Mouse (Mus musculus) cerebellum, postnatal 10 days (tissue): Measurements from ENCODE around the gene Ercc6.
A peak's percentile ranks its signal among the peaks of the same experiment; 100 is the strongest.

ENCODE experiments used
- DNase-seq, 2 experiments: peaks; one replicate each; pipeline ENCODE4 v3.0.0; 2021; ENCODE audit warnings: mixed read lengths in 2 of 2

Ercc6 gene

DNA sequence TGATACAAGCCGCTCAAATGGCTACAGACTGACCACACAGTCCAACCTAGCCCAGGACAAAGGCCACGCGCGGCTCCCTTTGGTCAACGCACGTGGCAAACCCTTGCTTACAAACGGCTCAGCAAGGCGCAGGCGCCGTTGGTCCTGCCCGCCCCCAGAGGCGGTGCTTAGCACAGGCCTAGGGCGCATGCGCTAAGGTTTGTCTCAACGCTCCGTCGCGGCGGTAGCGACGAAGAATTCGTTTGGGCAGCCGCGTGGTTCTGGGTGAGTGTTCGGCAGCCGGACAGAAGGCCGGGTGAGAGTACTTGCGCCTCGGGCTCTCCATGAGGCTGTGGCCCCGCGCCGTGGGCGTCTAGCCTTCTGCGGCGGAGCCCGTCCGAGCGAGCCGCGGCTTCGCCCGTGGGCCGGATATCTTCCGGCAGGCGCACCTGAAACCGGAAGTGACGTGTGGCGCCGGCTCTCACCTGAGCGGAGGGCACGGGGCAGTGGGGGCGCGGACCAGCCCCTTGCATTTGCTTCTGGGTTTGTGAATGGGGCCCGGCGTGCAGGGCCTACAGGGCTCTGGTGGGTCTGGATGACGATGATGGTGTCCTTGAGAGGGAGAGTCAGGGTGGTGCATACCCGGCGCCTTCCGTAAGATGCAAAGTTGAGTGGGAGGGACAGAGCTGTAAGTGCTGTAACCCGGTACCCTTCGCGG is at the start of gene Ercc6:
Gene Ercc6 (plus strand): TSS at position 186 of the 697 bp plus-strand sequence.
- DNase-seq: peak; percentile 98

DNA sequence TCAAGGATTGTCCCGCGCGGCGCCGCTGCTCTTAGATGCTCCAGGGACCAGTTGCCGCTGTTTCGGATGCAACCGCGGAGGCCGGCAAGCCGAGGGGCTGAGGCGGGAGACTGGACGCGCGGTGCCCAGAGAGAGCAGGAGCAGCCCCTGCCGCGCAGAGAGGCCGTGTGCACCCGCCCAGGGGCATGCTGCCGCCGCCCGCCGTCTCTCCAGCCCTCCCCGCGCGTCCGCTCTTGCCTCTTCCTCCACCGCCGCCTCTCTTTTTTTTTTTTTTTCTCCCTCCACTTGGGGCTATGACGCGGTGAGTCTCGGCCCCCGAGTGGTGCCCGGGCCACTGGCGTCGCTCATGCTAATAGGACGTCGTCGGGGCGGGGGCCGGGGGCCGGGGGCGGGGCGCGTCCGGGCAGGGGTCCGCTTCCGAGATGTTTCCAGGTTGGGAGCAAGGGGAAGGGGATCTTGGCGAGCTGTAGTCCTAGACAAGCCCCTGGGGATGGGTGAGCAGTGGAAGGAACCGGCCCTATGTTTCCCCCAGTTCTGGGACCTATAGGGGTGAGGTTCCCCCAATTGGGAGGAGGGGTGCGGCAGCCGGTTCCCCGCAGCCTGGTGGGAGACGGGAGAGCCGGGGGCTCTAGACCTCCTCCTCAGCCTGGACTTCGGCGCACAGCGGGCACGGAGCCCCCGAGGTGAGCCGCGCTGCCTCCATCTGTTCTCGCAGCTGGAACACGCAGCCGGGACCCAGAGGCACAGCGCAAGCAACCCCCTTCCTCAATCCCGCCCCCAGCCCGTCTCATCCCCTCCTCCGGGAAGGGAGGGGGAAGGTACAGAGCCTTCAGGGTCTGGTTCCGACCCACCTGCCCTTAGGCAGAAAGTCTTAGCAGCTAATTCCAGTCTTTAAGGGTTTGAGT is 48.5 kb upstream of the Ercc6 start, which contains the start of gene Slc18a3:
Gene Slc18a3 (minus strand): TSS at position 250 of the 905 bp plus-strand sequence.
- DNase-seq: peak; percentile 40 to 45

DNA sequence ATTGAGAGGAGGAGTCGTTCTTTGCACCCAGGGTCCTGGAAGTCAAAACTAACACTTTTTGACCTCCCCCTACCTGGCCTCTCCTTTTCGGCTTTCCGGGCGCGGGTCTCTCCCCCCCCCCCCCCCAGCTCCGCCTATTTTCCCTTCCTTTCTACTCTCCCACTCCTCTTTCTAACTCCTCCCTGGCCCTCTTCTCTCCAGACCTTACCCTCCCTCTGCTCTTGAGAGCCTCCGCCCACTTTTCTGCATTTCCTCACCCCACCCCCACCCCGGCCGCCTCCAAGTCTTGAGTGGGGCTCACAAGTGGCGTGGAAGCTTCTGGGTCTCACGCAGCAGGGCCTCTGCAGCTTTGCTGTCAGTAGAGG is 47.8 kb upstream of the Ercc6 start:
- no peak for DNase-seq

DNA sequence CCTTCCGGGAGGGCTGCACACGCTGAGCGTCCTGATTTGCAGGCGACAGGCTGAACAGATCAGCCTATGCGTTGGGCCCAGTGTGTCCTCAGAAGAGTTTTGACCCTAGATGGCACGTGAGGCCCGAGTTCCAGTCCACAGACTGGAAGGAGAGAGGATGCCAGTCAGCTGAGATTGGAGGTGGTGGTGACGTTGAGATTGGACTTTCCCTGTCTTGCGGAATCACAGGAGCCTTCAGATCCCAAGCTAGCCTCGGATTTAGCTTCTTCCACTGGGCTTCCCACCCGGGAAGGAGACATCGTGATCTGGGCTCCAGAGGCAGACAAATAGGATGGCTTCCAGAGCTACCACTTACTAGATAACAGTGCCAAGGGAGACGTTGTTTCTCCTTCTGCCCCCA is 47.4 kb upstream of the Ercc6 start, which contains the start of gene Chat:
Gene Chat (minus strand): TSS at position 101 of the 400 bp plus-strand sequence.
- DNase-seq: no peak

DNA sequence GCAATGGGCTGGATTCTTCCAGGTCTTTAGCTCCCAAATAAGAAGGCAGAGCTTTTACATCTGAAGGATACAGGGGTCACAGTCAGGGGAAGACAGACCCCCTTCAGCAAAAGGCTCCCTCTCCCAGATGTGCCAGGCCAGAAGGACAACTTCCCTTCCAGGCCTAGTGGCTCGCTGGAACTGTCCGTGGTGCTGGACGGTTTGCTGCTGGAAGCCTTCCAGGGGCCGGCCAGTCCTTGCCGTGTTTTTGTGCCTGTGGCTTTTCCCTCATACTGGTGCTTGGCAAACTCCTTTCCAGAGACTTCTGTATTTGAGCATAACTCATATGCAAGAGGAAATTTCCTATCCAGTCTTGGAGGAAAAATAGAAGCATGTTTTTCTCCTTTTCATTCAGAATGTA is 45.7 kb upstream of the Ercc6 start:
- peak; percentile 58 to 65 for DNase-seq

DNA sequence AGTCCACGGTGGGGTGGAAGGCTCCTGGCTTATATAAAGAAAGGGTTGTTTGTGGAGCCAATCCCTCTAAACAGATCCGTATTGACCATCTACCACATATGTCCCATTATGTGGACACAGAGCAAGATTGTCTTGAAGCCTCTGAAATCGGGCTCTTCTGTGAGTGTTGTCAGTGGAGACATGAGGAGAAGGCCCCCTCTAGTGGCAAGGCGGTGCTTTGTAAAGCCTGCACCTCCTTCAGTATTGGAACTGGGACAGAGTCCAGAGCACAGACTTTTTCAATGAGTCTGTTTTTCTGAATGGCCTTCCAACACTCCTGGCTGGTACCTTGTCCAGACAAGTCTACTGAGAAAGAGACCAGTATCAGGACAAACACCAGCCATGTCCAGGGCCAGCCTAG is 40.3 kb upstream of the Ercc6 start:
- peak; percentile 92 to 94 for DNase-seq

DNA sequence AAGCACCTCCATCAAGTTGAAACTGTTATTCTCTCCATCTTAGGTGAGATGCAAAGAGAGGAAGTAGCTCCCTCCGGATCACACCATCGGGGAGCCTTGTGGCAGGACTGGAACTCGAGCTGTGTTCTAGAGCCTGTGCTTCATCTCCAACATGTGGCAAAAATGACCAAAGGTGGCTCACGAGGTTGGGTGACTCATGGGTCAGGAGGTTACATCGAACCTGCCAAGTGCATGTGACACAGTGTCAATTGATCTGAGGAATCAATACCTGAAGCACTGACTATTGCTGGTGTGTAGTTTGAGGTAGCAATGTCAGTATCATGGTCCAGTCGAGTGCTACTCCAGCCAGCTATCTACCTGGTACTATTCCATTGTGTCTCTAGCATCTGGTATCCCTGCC is 36.8 kb upstream of the Ercc6 start:
- peak in 1 of 2 experiments; percentile 7 for DNase-seq

DNA sequence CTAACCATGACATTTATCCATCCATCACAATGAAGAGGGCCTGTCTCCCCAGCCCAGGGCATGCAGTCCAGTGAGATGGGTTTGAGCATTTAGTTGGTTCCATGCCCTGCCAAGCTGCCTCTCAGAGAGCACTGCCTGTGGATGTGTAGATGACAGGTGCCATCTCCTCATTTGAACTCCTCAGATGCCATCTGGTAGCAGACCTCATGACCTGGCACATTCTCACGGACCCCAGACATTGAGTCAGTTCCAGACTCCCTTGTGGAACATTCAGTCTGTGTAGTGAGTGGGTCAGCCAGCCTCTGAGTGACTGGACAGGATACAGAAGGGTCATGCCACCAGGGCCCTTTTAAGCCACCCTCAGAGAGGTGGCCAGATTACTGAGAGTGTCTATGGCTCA is 35.7 kb upstream of the Ercc6 start:
- peak; percentile 87 to 88 for DNase-seq

DNA sequence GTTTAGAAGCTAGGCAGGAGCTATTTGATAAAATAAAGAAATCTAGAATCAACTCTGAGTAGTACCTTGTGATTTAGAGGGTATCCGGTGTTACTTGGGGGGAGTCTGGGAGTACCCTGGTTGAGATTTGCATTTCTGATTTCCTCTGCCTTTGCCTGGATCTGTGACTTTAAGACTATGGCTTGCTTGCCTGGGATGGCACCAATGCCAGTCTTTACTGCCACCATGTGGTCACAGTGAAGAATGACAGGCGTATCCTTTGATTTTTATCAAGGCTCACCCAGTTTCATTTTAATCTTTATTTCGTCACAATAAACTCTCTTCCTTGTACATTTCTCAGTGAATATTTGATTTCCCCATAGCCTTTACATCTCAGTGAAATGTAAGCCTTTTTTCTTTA is 31.3 kb upstream of the Ercc6 start:
- DNase-seq: peak; percentile 51 to 73

DNA sequence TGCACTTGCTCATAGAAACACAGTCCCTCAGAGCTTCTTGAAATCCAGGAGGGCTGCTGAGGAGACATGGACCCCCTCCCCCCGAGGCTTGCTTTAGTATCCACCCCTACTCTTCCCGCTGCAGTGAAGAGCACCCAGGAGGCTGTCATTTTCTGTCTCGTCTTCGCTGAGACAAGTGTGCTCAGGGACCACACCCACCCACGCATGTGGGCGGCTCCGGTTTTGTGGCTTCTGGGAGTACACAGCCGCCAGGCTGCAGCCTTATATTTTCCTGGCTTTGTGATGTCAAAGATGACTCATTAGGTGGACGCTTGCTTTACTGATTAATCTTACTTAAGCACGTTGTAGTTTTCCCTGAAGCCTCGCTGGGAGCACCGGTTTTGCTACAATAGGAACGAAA is 20.8 kb upstream of the Ercc6 start:
- no peak for DNase-seq

DNA sequence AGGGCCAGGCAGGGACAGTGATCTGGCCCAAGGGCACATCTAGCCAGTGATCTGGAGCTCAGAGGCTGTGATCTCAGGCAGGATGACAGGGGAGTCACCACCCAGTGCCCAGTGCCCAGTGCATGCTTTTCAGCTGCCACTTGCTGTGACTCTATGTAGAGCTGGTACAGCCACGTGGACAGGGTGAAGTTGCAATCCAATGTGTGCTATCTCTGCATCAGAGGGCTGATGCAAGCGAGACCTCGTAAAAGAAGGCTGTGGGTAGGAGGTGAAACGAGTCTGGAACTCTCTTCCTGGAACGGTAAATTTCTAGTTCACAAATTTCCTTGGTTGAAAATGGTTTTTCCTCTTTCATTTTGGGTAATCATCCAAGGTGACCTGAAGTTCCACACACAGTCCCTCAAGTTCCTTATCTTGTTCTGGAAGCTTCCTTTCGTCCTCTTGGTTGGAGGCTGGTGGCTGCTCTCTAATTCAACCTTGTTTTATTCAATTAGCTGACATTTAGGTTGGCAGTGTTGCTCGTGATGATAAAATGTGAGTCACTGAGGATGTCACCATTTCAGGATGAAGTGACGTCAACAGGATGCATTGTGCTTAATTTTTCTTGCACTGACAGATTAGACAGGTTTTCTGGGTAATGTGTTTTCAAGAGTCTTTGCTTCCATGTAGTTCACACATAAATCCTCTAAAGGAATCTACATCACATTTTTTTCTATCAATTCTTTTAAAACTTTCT is 17.0 kb upstream of the Ercc6 start:
- no peak for DNase-seq

DNA sequence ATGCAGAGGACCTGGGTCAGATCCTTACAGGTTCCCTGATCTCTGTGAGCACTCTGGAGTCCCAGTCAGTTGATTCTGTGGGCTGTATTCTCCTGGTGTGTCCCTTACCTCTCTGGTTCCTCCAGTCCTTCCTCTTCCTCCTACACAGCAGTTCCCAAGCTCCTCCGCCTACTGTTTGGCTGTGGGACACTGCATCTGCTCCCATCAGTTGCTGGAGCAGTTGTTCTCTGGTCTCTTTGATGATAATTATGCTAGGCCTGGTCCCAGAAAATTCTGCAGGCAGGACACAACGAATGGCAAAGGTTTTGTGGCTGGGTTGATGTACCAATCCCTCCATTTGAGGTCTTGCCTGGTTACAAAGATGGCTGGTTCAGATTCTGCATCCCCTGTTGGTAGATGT is 12.0 kb upstream of the Ercc6 start:
- no peak for DNase-seq

DNA sequence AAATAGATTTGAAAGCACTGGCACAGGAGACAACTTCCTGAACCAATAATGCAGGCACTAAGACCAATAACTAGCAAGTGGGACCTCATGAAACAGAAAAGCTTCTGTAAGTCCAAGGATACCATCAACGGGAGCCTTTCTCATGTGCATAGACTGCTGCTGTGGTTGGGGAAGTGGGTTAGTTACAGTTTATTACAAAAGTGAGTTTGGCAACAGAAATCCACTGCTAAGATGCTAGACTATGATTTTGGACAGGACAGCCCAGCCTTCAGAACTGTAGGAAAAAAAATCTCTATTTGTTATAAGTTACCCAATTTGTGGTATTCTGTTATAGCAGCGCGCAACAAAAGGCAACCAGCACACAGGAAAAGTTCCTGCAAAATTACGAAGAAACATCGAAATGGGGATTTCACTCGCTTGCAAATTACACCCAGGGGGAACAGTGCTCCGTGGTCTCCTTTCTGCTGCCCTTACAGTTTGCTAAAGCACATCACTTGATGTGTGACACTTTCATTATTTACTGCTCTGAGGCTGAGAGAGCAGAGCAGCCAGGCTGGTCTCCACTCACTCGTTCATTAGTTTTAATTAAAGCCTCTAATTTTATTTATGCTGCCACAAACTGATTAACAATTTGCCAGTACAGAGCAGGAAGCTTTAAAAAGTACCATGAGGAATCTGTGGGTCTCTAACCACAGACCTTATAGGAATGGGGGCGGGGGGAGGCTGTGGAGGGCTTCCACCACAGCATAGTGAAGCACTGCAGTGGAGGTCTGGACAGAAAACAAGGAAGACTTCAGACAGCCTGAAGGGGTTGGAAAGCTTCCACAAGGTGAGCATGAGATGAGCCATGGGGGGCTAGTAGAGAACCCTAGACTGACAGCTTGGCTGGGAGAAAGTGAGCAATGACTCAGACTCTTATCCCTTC is 10.3 kb upstream of the Ercc6 start:
- DNase-seq: no peak

DNA sequence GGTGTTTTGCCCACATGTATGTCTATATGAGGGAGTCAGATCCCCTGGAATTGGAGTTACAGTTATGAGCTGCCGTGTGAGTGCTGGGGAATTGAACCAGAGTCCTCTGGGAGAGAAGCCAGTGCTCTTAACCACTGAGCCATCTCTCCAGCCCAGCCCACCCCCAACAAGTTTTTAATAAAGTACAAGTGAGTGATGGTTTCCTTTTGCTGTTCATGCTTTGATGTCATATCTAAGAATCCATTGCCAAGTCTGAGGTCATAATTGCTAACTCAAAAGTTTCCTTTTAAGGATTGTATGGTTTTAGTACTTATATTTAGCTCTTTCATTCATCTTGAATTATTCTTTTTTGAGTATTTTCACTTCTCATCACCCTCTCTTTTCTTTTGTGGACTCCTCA is 9.4 kb upstream of the Ercc6 start:
- no peak for DNase-seq

DNA sequence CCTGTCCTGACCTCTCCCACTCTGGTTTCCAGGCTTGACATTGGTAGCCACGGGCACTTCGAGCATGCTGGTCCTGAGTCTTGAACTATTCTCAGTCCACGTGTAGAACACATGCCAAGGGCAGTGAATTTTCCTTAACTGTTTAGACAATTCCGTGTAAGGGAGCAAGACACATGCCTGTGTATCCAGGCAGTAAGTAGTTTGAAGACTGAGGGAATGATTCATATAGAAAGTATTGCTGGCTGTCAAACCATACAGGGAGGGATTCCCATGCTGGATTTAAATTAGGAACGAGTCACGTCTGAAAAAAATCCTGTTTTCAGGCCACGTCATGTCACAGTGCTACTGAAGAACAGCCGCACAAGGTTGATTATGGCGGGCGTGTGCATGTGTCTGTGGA is 7.0 kb upstream of the Ercc6 start:
- no peak for DNase-seq

DNA sequence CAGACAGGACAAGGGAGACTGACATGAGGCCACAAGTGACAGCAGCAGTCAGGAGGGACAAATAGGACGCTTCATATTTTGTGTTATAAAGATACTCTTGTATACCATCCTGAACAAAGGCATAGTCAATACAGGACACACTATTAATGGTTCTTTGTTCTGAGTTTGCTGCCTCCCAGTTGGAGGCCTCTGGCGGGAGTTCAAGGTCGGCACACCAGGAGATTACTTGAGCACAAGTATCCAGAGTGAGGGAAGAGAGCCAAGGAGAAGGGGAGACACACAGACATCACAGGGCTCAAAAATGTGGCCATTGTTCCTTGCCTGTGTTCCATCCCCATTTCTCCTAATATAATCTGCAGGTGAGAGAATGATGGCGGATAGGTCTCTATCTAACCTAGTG is 6.1 kb upstream of the Ercc6 start:
- no peak for DNase-seq

DNA sequence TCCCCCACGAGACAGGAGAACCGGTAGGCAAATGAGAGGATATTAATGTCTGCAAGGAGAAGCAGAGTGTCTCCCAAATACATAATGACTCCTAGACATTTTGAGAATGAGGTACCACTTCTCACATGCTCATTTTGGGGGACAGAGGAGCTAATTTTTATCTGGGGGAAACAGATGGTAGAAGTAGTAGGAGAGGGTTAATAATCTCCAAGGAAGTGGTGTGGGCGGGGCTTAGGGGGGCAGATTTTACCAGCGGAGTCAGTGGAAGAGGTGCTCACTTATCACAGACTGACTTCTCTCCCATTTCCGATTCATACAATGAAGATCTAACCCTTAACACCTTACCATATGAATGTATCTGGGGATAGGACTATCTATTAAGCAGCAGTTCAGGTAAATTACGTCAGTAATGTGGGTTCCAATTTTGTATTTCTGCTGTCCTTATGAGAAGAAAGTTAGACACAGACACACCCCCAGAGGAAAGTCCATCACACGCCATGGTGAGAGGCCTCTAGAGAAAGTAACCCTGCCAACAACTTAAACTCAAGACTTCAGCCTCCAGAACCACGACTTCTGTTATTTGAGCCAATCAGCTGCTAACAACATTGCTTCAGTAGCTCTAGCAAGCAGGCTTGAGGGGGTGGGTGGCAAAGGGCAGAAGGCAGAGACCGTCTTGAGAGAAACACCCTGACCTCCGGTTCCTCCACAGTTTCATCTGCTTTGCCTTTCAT is 5.1 kb upstream of the Ercc6 start:
- no peak for DNase-seq

DNA sequence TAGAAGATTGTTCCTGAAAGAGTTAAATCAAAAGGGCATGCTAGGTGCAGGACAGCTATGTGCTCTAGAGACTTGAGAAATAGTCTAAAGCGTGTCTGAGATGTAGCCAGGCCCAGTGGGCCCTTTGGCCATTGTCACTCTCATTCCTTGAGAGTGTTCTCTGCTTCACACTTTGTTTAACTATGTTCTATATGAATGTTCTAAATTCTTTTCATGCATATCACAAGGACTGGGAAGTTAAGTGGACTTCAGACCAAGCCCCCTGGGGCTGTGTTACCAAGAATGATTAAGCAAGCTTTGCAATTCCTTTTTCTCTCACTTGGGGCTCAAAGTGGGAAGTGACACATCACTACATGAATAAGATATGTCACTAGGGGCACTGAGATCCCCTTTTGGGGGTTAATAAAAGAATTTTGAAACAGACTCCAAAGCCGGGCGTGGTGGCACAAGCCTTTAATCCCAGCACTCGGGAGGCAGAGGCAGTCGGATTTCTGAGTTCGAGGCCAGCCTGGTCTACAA is 3.8 kb upstream of the Ercc6 start:
- no peak for DNase-seq

DNA sequence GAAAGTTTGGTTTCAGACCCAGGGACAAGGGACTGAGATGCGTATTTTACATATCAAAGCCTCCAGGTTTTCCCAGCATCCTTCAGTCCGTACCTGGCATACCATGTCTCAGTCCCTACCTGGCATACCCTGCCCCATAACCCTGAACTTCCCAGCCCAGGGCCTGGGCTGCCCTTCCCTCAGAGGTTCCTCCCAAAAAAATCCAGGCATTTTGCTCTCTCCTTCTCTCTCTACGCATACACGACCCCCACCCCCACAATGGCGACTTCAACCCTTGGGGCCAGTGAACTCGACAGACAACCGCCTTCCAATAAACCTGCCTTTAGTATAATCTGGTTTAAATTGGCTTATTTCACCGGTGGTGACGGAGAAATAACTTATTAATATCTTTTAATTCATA is 409 bp upstream of the Ercc6 start:
- peak; percentile 26 to 29 for DNase-seq

DNA sequence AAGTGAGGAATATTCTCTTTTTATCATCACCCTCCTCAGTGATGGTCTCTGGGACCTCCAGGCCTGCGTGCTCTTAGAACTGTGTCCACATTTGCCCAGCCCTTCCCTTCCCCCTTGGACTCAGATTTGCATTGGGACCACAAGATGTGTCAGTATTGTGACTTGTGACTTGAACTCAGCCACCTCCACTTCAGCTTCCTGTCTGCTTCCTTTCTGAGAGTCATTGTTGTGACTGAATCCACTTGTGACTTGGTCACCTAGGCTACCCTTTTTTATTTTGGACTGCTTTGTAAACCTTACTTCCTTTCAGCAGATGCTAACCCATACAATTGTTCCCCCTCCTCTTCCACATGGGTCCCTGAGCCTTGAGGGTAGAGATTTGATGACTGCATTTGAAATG is 2.8 kb downstream of the Ercc6 start:
- DNase-seq: no peak

DNA sequence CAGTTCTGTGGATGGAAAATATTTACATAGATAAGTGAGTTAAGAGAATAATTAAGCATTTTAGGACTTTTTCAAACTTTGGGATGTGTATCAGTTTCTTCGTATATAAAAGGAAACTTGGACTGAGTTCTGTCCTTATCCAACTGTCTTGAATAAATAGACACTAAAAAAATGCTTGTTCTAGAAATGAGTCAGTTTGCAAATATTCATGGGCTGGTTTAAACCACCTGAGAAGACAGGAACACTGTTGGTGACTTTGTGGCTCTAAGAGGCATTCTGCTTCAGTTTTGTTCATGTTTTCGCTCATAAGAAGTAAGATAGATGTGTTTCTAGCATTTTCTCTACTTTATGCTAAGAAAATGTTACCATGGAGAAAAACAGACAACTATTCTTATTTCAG is 5.2 kb downstream of the Ercc6 start:
- no peak for DNase-seq
